9 mouse cellular contexts compared by ENCODE assay signal in the genomic region with DNA sequence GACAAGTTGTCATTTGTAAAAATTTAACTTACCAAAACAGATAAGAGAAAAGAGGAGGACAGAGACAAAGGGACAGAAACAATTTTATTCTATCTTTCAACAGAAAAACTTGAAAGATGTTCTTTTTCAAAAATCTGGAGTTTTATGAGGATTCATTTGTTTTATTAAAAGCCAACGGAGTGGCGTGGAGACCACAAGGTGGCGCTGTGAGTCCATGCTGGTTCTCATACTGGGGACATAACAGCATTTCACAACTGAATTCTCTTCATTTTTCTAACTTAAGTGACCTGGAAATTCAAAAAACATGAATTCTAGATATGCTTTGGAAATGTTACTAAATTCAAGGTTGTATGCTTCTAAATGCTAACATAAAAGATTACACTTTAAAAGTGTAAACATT. TPM values are rescaled to one million over a fixed set of nuclear protein-coding genes. Genes with fewer than 3 reads are reported as not detected.
DNase-seq lines count a peak whose midpoint lies in the region; ATAC-seq and TF ChIP-seq lines count a peak whose summit lies in the region.
"Had no signal": no experiment of that assay in that cellular context is flagged by ENCODE, and none has a peak within 500 bp of the region (broad histone marks: within the 10 kb centered on the region; RNA-seq: fewer than 3 reads in every experiment).

No protein-coding gene starts in this region.

- no peaks in the 10 kb centered on the region for H3K4me1 ChIP-seq in intestine, postnatal 0 days (replicated peaks; ENCODE audit: control insufficient read depth, insufficient read depth, low read length)
- no peaks in the 10 kb centered on the region for H3K4me1 ChIP-seq in intestine, embryonic 16.5 days (ENCODE audit: control insufficient read depth, insufficient read depth, low read length)
- no peaks in the 10 kb centered on the region for H3K4me1 ChIP-seq in ES-Bruce4 (ENCODE audit: control insufficient read depth, insufficient read depth, low read length)
- H3K4me1 ChIP-seq: neural tube, embryonic 12.5 days had no signal

- TF ChIP-seq POLR2A in ES-Bruce4 (IDR thresholded peaks at IDR 0.05; ENCODE audit: insufficient read depth, low read length), result no peak

- no peaks in the 10 kb centered on the region for H3K27me3 ChIP-seq in intestine, postnatal 0 days (replicated peaks; ENCODE audit: control insufficient read depth, insufficient read depth, low read length)
- no peaks in the 10 kb centered on the region for H3K27me3 ChIP-seq in intestine, embryonic 16.5 days (replicated peaks; ENCODE audit: control insufficient read depth, insufficient read depth, low read length)
- H3K27me3 ChIP-seq in ES-Bruce4 (ENCODE audit: control insufficient read depth, insufficient read depth, low read length, poor library complexity, severe bottlenecking), result no peaks in the 10 kb centered on the region
- H3K27me3 ChIP-seq: neural tube, embryonic 12.5 days had no signal

- DNase-seq in adrenal gland, postnatal 36 days, result peak; percentile 78 to 83
- peak; percentile 74 for DNase-seq in forelimb bud, embryonic 11.5 days (ENCODE audit: low read depth, low spot score)
- DNase-seq in layer of hippocampus, postnatal 36 days, result peak; percentile 32 to 43
- no peak for DNase-seq in yolk sac, embryonic 10.5 days (ENCODE audit: low spot score)

- peaks cover 14% of the 10 kb centered on the region; the same call in 1 of the 2 replicates for H3K36me3 ChIP-seq in intestine, postnatal 0 days (ENCODE audit: control insufficient read depth, insufficient read depth)
- H3K36me3 ChIP-seq in intestine, embryonic 16.5 days (ENCODE audit: control insufficient read depth, insufficient read depth, low read length), result no peaks in the 10 kb centered on the region
- H3K36me3 ChIP-seq in ES-Bruce4 (ENCODE audit: control insufficient read depth, insufficient read depth, low read length, poor library complexity, severe bottlenecking), result peaks cover 11% of the 10 kb centered on the region

- no peak for TF ChIP-seq EP300 in ES-Bruce4 (IDR thresholded peaks at IDR 0.05; ENCODE audit: insufficient read depth, low read depth, low read length)

- no peak for ATAC-seq in intestine, postnatal 0 days
- no peak for ATAC-seq in intestine, embryonic 16.5 days
- peak; percentile 44; the same call in 1 of the 2 replicates for ATAC-seq in neutrophil, adult 5-6 weeks (ENCODE audit: extremely low read depth, insufficient number of reproducible peaks, low FRiP score, poor library complexity, severe bottlenecking)

- WGBS in intestine, postnatal 0 days, result 5% methylated on average over 3 of the region's 3 CpGs
- WGBS in intestine, embryonic 16.5 days, result 4% methylated on average over 3 of the region's 3 CpGs

- no peak overlapping the region for H3K9ac ChIP-seq in intestine, postnatal 0 days (ENCODE audit: low read depth, low read length)
- no peak overlapping the region for H3K9ac ChIP-seq in intestine, embryonic 16.5 days (ENCODE audit: low read depth, low read length)
- no peak overlapping the region for H3K9ac ChIP-seq in ES-Bruce4 (ENCODE audit: low read depth, poor library complexity, severe bottlenecking)
- H3K9ac ChIP-seq: neural tube, embryonic 12.5 days had no signal

- H3K4me3 ChIP-seq in intestine, postnatal 0 days (ENCODE audit: low read depth, low read length), result no peak overlapping the region
- H3K4me3 ChIP-seq in intestine, embryonic 16.5 days (ENCODE audit: low read length), result no peak overlapping the region
- no peak overlapping the region for H3K4me3 ChIP-seq in ES-Bruce4 (ENCODE audit: low read depth, low read length)
- H3K4me3 ChIP-seq: neural tube, embryonic 12.5 days had no signal

- TF ChIP-seq CTCF in intestine, postnatal 0 days (IDR thresholded peaks at IDR 0.05; ENCODE audit: low read depth), result peak; percentile 90
- peak; percentile 77 for TF ChIP-seq CTCF in ES-Bruce4 (IDR thresholded peaks at IDR 0.05; ENCODE audit: low read depth, low read length)

- H3K4me2 ChIP-seq in intestine, postnatal 0 days (replicated peaks; ENCODE audit: low read depth), result no peak overlapping the region
- H3K4me2 ChIP-seq in intestine, embryonic 16.5 days (ENCODE audit: low read depth, low read length), result no peak overlapping the region
- H3K4me2 ChIP-seq: neural tube, embryonic 12.5 days had no signal

- H3K9me3 ChIP-seq in intestine, postnatal 0 days (ENCODE audit: control insufficient read depth), result no peaks in the 10 kb centered on the region
- no peaks in the 10 kb centered on the region for H3K9me3 ChIP-seq in intestine, embryonic 16.5 days (ENCODE audit: control insufficient read depth, low read length)
- H3K9me3 ChIP-seq in ES-Bruce4 (replicated peaks; ENCODE audit: control insufficient read depth, insufficient read depth, low read length, poor library complexity, severe bottlenecking), result no peaks in the 10 kb centered on the region
- H3K9me3 ChIP-seq: neural tube, embryonic 12.5 days had no signal

- no peak overlapping the region for H3K27ac ChIP-seq in intestine, postnatal 0 days (ENCODE audit: low read depth, low read length)
- no peak overlapping the region for H3K27ac ChIP-seq in intestine, embryonic 16.5 days (ENCODE audit: low read length)
- H3K27ac ChIP-seq in ES-Bruce4 (ENCODE audit: insufficient read depth, low read length), result no peak overlapping the region
- H3K27ac ChIP-seq: neural tube, embryonic 12.5 days had no signal

RNA-seq across cellular contexts. Expression of a gene that starts 20.5 kb away (rescaled TPM):
- polyA plus RNA-seq in intestine, postnatal 0 days (2015; fragmentation: Nextera tagmentation; extraction: Ambion mirVana), result 13.5 and 14.7 TPM in 2 replicates
- 23.5 and 24.7 TPM in 2 replicates for polyA plus RNA-seq in intestine, embryonic 16.5 days (2015; fragmentation: Nextera tagmentation; extraction: Ambion mirVana)
- 65.2 and 74.5 TPM in 2 replicates for polyA plus RNA-seq in ES-Bruce4 (2011; ENCODE audit: insufficient read depth, insufficient read length, low read depth, missing spikeins)
- 10 to 100 TPM; 18.0 to 18.9 TPM for total RNA-seq in adrenal gland, postnatal 36 days (2021)
- total RNA-seq in layer of hippocampus, postnatal 36 days (2021), result 10 to 100 TPM; 23.1 to 23.4 TPM
- total RNA-seq in neutrophil, adult 5-6 weeks (2017), result 41.6 and 42.4 TPM in 2 replicates

RNA-seq across cellular contexts. Expression of a gene that starts 20.5 kb away (rescaled TPM):
- polyA plus RNA-seq in intestine, postnatal 0 days (2015; fragmentation: Nextera tagmentation; extraction: Ambion mirVana), result 43.1 and 50.0 TPM in 2 replicates
- 41.9 and 44.8 TPM in 2 replicates for polyA plus RNA-seq in intestine, embryonic 16.5 days (2015; fragmentation: Nextera tagmentation; extraction: Ambion mirVana)
- 26.0 and 28.7 TPM in 2 replicates for polyA plus RNA-seq in ES-Bruce4 (2011; ENCODE audit: insufficient read depth, insufficient read length, low read depth, missing spikeins)
- 10 to 100 TPM; 48.3 to 60.2 TPM for total RNA-seq in adrenal gland, postnatal 36 days (2021)
- total RNA-seq in layer of hippocampus, postnatal 36 days (2021), result 10 to 100 TPM; 29.2 to 29.7 TPM
- 24.1 and 25.1 TPM in 2 replicates for total RNA-seq in neutrophil, adult 5-6 weeks (2017)
